Mouse (Mus musculus) adrenal gland, adult 2 months (tissue): ENCODE measurements around the gene Ubtf. TPM values are rescaled to one million over a fixed set of nuclear protein-coding genes. Genes with fewer than 3 reads are reported as not detected.
"Not testable (repeated sequence)": the region's sequence is repeated elsewhere in the genome, so short reads cannot be mapped to it uniquely, and the experiment has no call there.

Source experiments
- DNase-seq: peaks from one replicate; pipeline ENCODE4 v3.0.0; 2021
- long read RNA-seq: library from polyadenylated mRNA; stranded (forward); transcript quantifications from one replicate; pipeline ENCODE4 v2.0.0, GENCODE M21; 2021
- polyA plus RNA-seq: library from polyadenylated mRNA; depleted of rRNA; stranded (reverse); fragments of >200 nt; gene quantifications from 2 replicates; pipeline ENCODE4 v1.2.3, GENCODE M21; 2012; rRNA removed
- total RNA-seq, 2 experiments: library from RNA; stranded (reverse); gene quantifications; 2 replicates each; pipeline ENCODE4 v1.2.3; 2021

The Ubtf gene
- 100 to 1,000 TPM in 1 of 2 experiments, 10 to 100 TPM in 1; 95.9 to 110 TPM for total RNA-seq
- 24.2 and 25.4 TPM in 2 replicates for polyA plus RNA-seq
- long read RNA-seq, full-length matches to known transcripts = 67 of 93 reads
- long read RNA-seq, partial matches to known transcripts = 9 of 93 reads
- long read RNA-seq, other reads (novel, unspliced or antisense) = 17 of 93 reads

- DNase-seq = peak; percentile 91
These were observed at the start of gene Ubtf for GRCm38 (mm10) chr11:102319410-102319792. TSS of gene Ubtf (minus strand) at chr11:102319742.

DNA sequence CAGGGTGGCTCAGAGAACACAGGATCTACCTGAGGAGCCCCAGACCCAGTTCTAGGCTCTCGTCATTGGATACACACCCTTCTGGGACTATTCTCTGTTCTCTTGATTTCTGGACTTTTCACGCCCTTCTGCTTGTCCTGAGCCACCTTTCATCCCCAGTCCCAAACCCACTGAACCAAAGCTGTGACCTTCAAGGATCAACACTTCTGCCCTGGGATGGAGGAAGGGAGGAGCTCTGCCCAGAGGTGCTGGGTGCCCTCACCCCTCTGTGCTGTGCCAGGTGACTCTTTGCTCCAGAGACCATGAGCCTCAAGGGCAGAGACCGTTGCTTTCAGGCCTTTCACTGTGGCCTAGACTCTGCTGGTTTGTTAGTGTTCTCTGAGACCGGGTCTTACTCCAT, 49.7 kb upstream of the Ubtf start:
- no peak for DNase-seq

DNA sequence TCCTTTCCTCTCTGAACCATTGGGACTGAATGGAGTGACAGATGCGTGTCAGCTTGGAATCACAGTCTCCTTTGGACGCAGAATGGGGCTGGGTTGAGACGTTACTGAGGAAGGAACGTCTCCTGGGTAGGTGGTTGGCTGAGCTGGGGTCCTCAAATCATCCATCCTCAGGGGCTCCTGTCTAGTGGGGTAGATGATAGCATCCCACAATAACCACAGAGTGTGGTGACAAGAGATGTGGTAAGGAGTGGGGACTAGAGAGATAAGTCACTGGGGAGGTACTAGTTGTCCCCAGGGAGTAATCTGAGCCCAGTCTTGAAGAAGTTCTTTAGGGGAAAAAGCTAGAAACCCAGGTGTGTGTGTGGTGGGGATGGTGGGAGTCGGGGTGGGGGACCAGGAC, 48.8 kb upstream of the Ubtf start:
- no peak for DNase-seq

DNA sequence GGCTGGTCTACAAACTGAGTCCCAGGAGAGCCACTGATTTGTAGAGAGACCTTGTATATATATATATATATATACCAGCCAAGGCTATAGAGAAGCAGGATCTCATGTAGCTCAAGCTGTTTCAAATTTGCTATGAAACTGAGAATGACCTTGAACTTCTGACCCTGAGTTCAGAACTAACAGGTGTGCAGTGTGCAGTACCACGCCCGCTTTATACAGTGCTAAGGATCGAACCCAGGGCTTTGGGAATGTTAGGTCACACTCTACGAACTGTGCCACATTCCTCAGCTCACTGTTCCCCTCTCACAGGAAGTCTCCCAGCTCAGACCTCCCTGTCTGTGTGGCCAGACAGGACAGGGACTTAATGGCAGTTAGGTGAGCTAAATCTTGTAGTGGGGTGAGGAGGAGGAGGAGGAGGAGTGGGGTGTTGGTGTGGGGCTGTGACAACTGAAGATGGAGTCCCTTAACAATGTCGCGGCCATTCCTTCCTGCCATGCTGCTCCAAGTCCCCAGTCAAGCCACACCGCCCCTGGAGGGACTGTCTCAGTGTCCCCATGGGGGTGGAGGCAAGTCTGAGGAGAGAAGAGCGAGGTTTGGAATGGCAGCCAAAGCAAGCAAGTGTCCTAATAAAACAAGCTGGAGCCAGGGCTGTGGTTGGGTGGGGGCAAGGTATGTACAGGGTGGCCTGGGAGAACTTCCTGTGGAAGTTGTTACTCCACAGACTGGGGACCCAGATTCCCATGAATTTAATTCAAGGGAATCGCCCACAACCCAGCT, 48.1 kb upstream of the Ubtf start:
- no peak for DNase-seq

DNA sequence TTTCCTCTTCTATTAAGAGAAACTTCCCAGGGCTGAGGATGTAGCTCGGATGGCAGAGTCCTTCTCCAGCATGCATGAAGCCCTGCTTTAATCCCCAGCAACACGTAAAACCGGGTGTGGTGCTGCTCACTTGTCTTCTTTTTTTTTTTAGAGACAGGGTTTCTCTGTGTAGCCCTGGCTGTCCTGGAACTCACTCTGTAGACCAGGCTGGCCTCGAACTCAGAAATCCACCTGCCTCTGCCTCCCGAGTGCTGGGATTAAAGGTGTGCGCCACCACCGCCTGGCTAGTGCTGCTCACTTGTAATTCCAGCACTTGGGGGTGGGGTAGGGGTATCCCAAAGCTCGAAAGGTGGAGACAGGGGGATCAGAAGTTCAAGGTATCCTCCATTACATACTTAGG, 46.6 kb upstream of the Ubtf start, which contains the start of gene Slc4a1:
Slc4a1 (minus strand) TSS at position 101 of the 400 bp plus-strand sequence.
- DNase-seq = not testable (repeated sequence)

GRCm38 (mm10) chr11:102365699-102366098, 46.2 kb upstream of the Ubtf start:
- no peak for DNase-seq

GRCm38 (mm10) chr11:102364570-102365371, 45.2 kb upstream of the Ubtf start:
- DNase-seq = no peak

- DNase-seq = no peak
These were observed 44.1 kb upstream of the Ubtf start for GRCm38 (mm10) chr11:102363623-102364022.

GRCm38 (mm10) chr11:102361776-102362495, 42.4 kb upstream of the Ubtf start:
- no peak for DNase-seq

- no peak for DNase-seq
These were observed 38.8 kb upstream of the Ubtf start for GRCm38 (mm10) chr11:102358365-102358764.

DNA sequence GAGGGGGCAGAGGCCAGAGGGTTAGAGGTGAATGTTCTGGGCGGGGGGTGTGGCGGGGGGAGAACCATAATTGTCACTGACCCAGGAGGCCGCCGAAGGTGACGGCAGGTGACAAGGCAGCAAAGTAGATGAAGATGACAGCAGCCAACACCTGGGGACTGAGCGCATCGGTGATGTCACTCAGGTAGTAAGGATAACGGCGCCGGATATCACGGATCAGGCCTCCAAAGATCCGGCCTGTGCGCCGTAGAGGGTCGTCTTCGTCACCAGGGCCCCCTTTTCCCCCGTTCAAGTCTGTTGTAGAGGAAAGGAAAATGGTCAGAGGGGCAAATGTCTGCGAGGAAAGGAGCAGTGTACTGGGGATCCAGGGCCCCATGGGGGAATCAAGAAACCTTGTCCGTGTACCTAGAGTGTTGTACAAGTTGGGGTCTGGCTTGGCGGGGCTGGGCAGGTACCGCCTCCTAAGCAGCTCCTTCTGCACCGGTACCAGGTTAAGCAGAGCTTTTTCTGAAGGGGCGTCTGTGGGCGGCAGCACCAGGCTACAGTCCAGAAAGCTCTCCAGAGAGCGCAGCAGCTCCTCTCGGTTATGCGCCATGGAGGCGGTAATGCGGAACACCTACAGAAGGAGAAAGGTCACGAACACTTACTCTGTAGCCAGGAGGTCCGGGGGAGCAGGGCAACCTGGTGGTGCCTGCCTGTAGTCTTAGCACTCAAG, 37.3 kb upstream of the Ubtf start:
- no peak for DNase-seq

- DNase-seq = no peak
These were observed 36.6 kb upstream of the Ubtf start for GRCm38 (mm10) chr11:102356190-102356589.

GRCm38 (mm10) chr11:102355501-102355900, 36.0 kb upstream of the Ubtf start:
- DNase-seq = no peak

DNA sequence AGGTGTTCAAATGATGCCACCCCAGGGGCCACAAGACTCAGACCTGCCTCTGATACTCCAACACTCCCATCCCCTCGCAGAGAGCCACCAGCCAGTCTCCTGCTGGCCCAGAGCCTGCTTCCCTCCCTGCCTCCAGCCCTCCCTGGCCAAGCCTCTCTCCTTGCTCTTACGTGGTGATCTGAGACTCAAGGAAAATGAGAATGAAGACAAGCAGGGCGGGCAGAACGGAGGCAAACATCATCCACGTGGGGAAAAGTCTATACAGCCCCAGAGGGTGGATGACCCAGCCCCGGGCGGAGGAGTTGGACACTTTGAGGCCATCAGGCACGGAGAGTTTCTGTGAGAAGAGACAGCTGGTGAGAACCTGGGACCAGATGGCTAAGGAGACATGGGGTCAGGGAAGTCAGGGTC, 33.5 kb upstream of the Ubtf start:
- DNase-seq = no peak

DNA sequence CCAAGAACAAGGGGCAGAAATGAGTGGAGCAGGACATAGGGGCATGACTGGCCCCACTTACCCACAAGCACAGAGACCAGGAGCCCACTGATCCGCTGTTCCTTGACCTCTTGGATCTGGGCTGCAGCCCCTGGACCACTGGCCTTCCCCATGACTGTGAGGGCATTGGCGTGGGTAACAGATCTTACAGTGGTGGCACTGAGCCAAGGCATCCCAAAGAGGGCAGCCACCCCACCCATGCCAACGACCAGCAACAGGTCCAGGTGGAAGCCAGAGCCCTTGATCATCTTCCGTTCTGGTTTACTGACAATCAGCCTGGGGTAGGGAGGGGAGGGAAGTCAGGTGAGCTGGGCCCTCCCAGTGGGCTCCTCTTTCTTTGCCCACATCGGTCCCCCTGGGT, 32.8 kb upstream of the Ubtf start:
- no peak for DNase-seq

GRCm38 (mm10) chr11:102350981-102351523, 31.5 kb upstream of the Ubtf start:
- no peak for DNase-seq

DNA sequence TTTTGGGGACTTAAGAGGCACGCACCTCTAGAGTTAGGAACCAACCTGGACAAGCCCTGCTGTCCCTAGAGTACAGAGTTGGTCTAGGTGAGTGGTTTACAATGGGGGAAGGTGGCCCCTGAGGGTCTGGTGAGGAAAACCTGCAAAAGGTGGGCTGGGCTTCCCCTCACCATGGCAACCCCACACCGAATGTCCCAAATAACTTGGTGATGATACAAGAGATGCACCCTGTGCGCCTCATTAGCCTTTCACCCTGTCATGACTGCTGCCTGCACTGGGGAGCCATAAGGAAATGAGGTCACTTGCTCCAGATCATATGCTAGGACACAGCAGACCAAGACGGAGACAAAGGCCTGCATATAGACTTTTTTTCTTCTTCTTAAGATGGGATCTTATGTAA, 30.9 kb upstream of the Ubtf start:
- no peak for DNase-seq

DNA sequence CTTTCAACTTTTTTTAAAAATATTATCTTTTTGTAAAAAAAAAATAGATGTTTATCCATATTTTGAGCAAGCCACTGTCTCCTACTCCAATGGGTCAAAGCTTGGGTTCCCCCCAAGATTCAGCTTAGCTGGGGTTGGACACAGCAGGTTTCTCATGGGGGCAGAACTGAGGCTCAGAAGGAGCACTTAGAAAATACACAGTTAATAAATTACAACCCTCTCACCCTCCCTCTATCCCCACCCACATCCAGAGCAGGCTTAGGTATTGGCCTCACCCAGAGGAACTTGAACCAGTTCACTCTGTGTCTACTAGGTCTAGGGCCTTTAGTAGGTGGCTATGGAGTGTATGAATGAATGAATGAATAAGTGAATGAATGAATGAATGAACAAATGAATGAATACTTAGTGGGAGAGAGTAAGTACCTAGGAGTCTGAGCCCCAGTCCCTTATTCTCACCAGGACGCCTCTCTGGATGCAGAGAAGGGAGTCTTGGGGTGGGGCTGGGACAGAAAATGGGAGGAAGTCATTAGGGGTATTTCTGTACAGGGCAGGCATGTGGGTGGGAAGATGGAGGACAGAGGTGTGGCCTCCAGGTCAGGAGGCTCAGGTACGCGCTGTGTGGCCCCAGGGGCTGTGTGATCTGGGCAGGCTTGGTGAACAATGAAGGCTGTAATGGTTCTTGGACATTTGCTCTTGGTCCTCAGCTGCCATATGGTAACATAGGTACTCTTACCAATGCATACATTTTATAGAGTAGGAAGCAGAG, 29.8 kb upstream of the Ubtf start:
- DNase-seq = no peak

DNA sequence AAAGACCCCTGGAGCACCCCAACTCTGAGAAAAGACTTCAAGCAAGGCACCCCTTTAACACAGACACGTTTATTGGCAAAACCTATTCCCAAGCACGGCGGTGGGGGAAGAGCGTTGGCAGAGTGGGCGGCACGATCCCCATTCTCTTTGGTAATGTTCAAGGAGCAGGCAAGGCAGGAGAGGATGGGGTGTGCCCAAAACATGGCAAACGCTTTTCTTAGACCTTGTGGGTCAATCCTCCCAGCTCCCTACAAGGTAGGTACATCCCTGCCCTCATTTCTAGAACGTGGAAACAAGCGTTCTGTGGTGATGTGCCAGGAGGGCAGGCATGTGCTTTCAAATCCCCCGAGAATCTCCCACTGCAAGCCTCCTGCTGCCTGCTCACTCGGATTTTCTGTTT, 29.2 kb upstream of the Ubtf start:
- DNase-seq = no peak

- DNase-seq = no peak
These were observed 28.6 kb upstream of the Ubtf start for GRCm38 (mm10) chr11:102348101-102348585.
